Mouse (Mus musculus) forebrain, embryonic 11.5 days (tissue): ENCODE data around the gene Sh3bp4. TPM values are rescaled to one million over a fixed set of nuclear protein-coding genes. Genes with fewer than 3 reads are reported as not detected.

Experiments used
- ATAC-seq: fragments of 200-750 bp; cut with Nextera tagmentation; replicated peaks from 2 replicates; pipeline ENCODE4 v1.8.0; 2017; ENCODE audit warnings: moderate TSS enrichment; ENCODE audit not compliant: low FRiP score
- DNase-seq: peaks from one replicate; pipeline ENCODE4 v3.0.0-alpha.2; 2017; ENCODE audit warnings: low spot score
- H3K27ac ChIP-seq: fragments of 300-500 bp; sonication (generic); 2 replicates; pipeline ENCODE4 v1.5.1; 2014; ENCODE audit warnings: low read depth, low read length
- H3K27me3 ChIP-seq: fragments of 300-500 bp; sonication (generic); 2 replicates; pipeline ENCODE4 v1.6.1; 2014; ENCODE audit warnings: mild to moderate bottlenecking, low read length, mixed read lengths; ENCODE audit not compliant: control insufficient read depth, insufficient read depth
- H3K36me3 ChIP-seq: fragments of 300-500 bp; sonication (generic); 2 replicates; pipeline ENCODE4 v1.6.1; 2014; ENCODE audit warnings: mild to moderate bottlenecking, low read length, moderate library complexity, mixed read lengths; ENCODE audit not compliant: control insufficient read depth, insufficient read depth
- H3K4me1 ChIP-seq: fragments of 300-500 bp; sonication (generic); replicated peaks from 2 replicates; pipeline ENCODE4 v1.6.1; 2014; ENCODE audit warnings: low read length, mixed read lengths; ENCODE audit not compliant: control insufficient read depth, insufficient read depth
- H3K4me2 ChIP-seq: fragments of 300-500 bp; sonication (generic); 2 replicates; pipeline ENCODE4 v1.6.1; 2014; ENCODE audit warnings: low read depth, mild to moderate bottlenecking, low read length, moderate library complexity, mixed read lengths; ENCODE audit not compliant: severe bottlenecking
- H3K4me3 ChIP-seq: fragments of 300-500 bp; sonication (generic); 2 replicates; pipeline ENCODE4 v1.5.1; 2014; ENCODE audit warnings: low read depth, low read length
- H3K9ac ChIP-seq: fragments of 300-500 bp; sonication (generic); 2 replicates; pipeline ENCODE4 v1.6.1; 2014; ENCODE audit warnings: low read length
- H3K9me3 ChIP-seq: fragments of 300-500 bp; sonication (generic); 2 replicates; pipeline ENCODE4 v1.6.1; 2016; ENCODE audit warnings: low read length, mixed read lengths; ENCODE audit not compliant: control insufficient read depth
- WGBS: fragments of 180-500 bp; shearing (Covaris S2); extraction: QIAGEN DNeasy Blood & Tissue Kit; methylation state at CpG from one replicate; pipeline ENCODE4 v1.1.7; 2014; 5-methylcytosine and 5-hydroxymethylcytosine counted together
- polyA plus RNA-seq: library from polyadenylated mRNA; unstranded; fragments of >200 nt; fragmentation: Nextera tagmentation; extraction: Ambion mirVana; gene quantifications from 2 replicates; pipeline ENCODE4 v1.2.1, GENCODE M21; 2014

The Sh3bp4 gene
- polyA plus RNA-seq, 1 experiment from 2014 or later, result 29.3 TPM

DNA sequence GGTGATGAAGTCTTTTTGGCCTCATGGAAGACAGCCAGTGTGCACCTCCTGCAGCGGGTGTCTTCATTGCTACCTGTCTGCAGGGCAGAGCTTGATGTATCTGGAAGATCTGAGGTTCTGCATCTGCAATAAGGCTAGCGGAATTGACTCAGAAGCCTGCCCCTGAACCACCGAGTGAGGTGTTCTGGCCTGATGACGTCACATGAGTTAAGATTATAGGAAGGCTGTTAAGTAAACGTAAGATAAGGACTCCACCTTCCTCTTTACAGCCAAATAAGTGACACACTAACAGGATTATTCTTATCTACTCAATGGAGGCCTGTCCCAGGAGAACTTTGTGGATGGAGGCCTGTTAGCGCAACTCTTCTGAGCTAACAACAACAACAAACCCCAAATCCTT, 4.5 kb downstream of the Sh3bp4 start:
- peaks cover 23% of the 10 kb centered on the region for H3K4me1 ChIP-seq
- WGBS, result 75% methylated on average over 6 of the region's 6 CpGs
- DNase-seq, result no peak
- no peaks in the 10 kb centered on the region for H3K36me3 ChIP-seq
- no peak overlapping the region for H3K4me3 ChIP-seq
- H3K27me3 ChIP-seq, result no peaks in the 10 kb centered on the region
- no peaks in the 10 kb centered on the region for H3K9me3 ChIP-seq
- no peak overlapping the region for H3K4me2 ChIP-seq
- H3K27ac ChIP-seq, result no peak overlapping the region
- H3K9ac ChIP-seq, result no peak overlapping the region
- ATAC-seq, result no peak

DNA sequence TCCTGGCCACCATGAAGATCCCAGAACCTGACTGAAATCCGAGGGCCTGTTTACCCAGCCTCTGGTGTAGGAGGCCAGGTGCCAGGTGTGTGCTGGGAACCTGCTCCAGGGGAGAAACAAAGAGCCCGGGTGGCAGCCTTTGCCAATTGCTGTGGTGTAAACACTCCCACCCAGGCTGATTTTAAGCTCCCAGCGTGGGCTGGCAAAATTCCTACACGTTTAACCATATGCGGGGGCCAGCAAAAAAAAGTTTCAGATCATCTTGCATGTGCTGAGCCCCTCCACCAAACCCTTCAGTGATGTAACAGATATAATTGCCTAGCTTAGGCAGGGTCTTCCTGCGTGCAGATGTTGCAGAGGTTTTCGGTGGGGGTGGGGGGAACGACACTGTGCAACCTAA, 4.9 kb downstream of the Sh3bp4 start:
- H3K9ac ChIP-seq, result no peak overlapping the region
- ATAC-seq (no peak), DNase-seq (no peak)
- 67% methylated on average over 8 of the region's 8 CpGs for WGBS
- no peak overlapping the region for H3K4me3 ChIP-seq
- no peak overlapping the region for H3K4me2 ChIP-seq
- no peaks in the 10 kb centered on the region for H3K27me3 ChIP-seq
- H3K27ac ChIP-seq, result no peak overlapping the region
- H3K36me3 ChIP-seq, result no peaks in the 10 kb centered on the region
- peaks cover 23% of the 10 kb centered on the region for H3K4me1 ChIP-seq
- H3K9me3 ChIP-seq, result no peaks in the 10 kb centered on the region

DNA sequence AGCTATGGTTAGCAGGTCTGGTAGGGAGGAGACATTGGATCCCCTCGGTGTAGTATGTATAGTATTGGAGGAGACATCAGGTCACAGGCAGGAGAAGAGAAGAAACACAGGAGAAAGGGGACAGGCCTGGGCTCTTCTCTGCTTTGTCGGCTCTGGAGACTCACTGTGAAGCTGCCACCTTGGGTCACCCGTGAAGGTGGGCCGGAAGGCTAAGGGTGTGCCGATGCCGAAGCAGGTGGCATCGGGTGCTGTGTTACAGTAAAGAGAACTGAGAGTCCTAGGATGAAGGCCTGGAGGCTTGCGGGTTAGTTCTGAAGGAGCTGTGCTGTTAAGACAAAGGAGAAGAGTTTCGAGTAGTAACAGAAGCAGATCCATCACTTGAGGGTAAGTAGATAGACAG, 6.6 kb downstream of the Sh3bp4 start:
- 85% methylated on average over 9 of the region's 9 CpGs for WGBS
- H3K4me3 ChIP-seq, result no peak overlapping the region
- H3K9me3 ChIP-seq, result no peaks in the 10 kb centered on the region
- no peak overlapping the region for H3K4me2 ChIP-seq
- 0 out of 2 replicates have a peak overlapping the region, but pooled peaks have one; percentile 20 for H3K9ac ChIP-seq
- H3K4me1 ChIP-seq, result peaks cover 18% of the 10 kb centered on the region
- no peaks in the 10 kb centered on the region for H3K27me3 ChIP-seq
- no peaks in the 10 kb centered on the region for H3K36me3 ChIP-seq
- no peak overlapping the region for H3K27ac ChIP-seq
- no peak for ATAC-seq
- DNase-seq, result no peak

DNA sequence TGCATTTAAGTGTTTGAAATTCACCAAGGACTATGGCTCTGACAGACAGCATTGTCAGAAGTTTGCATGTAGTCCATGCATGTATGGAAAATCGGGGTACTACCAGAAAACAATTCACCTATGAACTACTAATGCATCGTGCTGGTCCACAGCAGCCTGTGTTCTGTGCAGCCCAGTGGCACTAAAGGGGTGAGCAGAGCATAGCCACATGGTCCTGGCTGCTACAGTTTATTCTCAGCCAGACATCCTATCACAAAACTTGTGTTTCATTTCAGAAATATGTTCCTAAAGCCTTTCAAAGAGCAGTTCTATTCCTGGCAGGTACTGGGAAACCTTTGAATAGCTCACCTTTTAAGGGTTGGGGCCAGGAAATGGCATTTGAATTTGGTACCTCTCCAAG, 8.0 kb downstream of the Sh3bp4 start:
- no peak for DNase-seq
- no peak for ATAC-seq
- no peaks in the 10 kb centered on the region for H3K9me3 ChIP-seq
- peaks cover 9% of the 10 kb centered on the region; the same call in 1 of the 2 replicates for H3K4me1 ChIP-seq
- no peak overlapping the region for H3K9ac ChIP-seq
- H3K27ac ChIP-seq, result no peak overlapping the region
- H3K4me3 ChIP-seq, result no peak overlapping the region
- no peak overlapping the region for H3K4me2 ChIP-seq
- no peaks in the 10 kb centered on the region for H3K36me3 ChIP-seq
- 74% methylated on average over 2 of the region's 2 CpGs for WGBS
- H3K27me3 ChIP-seq, result no peaks in the 10 kb centered on the region

DNA sequence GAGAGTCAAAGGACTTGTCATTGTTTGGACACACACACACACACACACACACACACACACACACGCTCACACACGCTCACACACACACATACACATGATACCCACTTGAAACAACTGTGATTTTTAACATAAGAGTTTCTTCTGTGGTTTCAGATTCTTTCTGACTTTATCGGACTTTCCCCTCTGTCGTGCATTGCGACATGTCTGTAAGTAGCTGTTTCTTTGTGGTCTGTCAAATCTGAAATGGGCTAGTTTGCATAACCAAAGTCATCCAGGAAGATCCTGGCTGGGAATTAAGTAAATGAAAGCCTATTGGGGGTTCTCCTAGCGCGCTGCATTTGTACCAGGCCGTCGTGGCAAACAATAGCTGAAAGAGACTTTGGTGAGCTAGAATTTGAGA, 8.5 kb downstream of the Sh3bp4 start:
- 16% methylated on average over 9 of the region's 9 CpGs for WGBS
- Histone ChIP-seq H3K9me3 (no peaks in the 10 kb centered on the region), H3K27ac (no peak overlapping the region), H3K4me1 (peaks cover 7% of the 10 kb centered on the region; the same call in 1 of the 2 replicates), H3K4me2 (no peak overlapping the region), H3K36me3 (no peaks in the 10 kb centered on the region), H3K4me3 (no peak overlapping the region), H3K27me3 (no peaks in the 10 kb centered on the region), H3K9ac (no peak overlapping the region)
- DNase-seq (no peak), ATAC-seq (no peak)

DNA sequence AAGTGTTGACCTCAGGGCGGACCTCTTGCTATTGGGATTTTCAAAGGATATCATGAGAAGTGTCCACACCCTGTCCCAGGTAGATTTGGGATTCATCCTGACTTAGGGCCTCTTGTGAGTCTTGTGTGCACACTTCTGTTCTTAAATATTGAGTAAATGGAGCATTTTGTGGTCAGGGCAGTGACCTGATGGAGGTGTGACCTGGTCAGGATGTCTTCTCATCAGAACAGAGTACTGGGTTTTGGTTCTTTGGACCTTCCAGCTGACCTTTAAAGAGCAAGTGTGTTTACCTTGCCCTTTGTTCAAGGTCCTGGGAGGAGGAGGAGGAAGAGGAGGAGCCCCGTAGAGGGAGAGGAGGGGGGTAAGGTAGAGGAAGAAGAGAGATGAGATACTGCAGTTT, 9.0 kb downstream of the Sh3bp4 start:
- H3K9ac ChIP-seq, result no peak overlapping the region
- H3K27ac ChIP-seq, result no peak overlapping the region
- DNase-seq (no peak), ATAC-seq (no peak)
- H3K9me3 ChIP-seq, result no peaks in the 10 kb centered on the region
- H3K4me3 ChIP-seq, result no peak overlapping the region
- H3K4me2 ChIP-seq, result no peak overlapping the region
- no peaks in the 10 kb centered on the region for H3K36me3 ChIP-seq
- peaks cover 7% of the 10 kb centered on the region; the same call in 1 of the 2 replicates for H3K4me1 ChIP-seq
- H3K27me3 ChIP-seq, result no peaks in the 10 kb centered on the region
- 40% methylated on average over 2 of the region's 2 CpGs for WGBS

DNA sequence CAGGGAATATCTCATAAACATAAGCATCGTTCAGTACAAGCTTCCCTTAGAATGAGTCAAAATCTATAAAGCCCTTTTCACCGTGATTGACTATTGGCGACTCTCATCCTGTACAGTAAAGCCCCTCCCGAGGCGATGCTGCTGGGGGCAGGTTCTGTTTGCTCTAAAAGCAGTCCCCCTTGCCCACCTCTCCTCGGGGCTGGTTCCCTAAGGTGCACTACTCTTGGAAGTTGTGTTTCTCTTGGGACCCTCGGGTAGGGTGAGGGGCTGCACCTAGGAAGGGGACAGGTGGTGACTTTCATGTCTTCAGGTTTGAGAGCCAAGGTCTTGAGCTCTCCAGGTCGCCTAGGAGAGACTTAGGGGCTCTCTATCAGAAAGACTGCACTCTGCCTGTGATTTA, 10.2 kb downstream of the Sh3bp4 start:
- WGBS, result 82% methylated on average over 8 of the region's 8 CpGs
- H3K9ac ChIP-seq, result no peak overlapping the region
- DNase-seq (no peak), ATAC-seq (no peak)
- no peak overlapping the region for H3K27ac ChIP-seq
- H3K4me3 ChIP-seq, result no peak overlapping the region
- no peaks in the 10 kb centered on the region for H3K36me3 ChIP-seq
- H3K27me3 ChIP-seq, result no peaks in the 10 kb centered on the region
- H3K4me1 ChIP-seq, result peaks cover 4% of the 10 kb centered on the region; the same call in 1 of the 2 replicates
- no peaks in the 10 kb centered on the region for H3K9me3 ChIP-seq
- H3K4me2 ChIP-seq, result no peak overlapping the region

DNA sequence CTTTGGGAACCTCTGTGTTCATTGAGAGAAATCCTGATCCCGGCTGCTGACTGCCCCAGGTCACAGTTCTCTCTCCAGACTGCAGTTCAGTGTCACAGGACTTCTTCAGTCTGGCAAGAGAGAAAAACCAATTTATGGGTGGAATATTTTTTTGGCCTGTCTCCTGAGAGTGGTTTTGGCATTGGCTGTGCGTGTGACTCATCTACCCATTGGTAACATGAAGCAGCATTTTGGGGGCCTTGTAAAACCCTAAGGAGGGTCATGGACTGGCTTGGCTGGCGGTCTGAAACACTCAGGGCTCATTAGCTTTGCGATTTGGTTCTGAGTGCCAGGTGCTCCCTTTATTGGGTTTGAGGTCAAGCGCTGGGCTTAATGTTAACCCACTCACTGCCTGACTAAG, 10.6 kb downstream of the Sh3bp4 start:
- 73% methylated on average over 5 of the region's 5 CpGs for WGBS
- DNase-seq, result no peak
- H3K9ac ChIP-seq, result no peak overlapping the region
- no peak overlapping the region for H3K4me3 ChIP-seq
- peaks cover 4% of the 10 kb centered on the region; the same call in 1 of the 2 replicates for H3K4me1 ChIP-seq
- no peaks in the 10 kb centered on the region for H3K27me3 ChIP-seq
- H3K4me2 ChIP-seq, result no peak overlapping the region
- H3K36me3 ChIP-seq, result no peaks in the 10 kb centered on the region
- no peak for ATAC-seq
- no peaks in the 10 kb centered on the region for H3K9me3 ChIP-seq
- no peak overlapping the region for H3K27ac ChIP-seq

DNA sequence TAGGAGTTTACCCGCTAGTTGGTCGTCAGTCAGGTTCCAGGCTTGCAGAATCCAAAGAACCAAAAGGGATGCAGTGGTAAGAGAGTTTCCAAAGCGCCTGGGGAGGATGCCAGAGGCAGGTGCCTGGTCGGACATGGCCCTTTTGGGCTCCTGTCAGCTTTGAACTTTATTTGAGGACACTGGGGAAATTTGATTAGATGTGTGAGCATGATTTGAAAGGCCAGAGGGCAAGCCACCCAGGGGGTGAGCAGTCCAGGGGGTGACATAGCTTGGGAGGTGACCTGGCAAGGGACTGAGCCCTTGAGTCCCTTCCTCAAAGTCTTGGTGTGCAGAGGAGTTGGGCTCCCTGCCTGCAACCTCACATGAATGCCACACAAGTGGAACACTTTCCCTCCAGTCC, 11.2 kb downstream of the Sh3bp4 start:
- WGBS, result 80% methylated on average over 4 of the region's 4 CpGs
- Histone ChIP-seq H3K27ac (no peak overlapping the region), H3K4me1 (peaks cover 4% of the 10 kb centered on the region; the same call in 1 of the 2 replicates), H3K9ac (no peak overlapping the region), H3K4me2 (no peak overlapping the region), H3K9me3 (no peaks in the 10 kb centered on the region), H3K27me3 (no peaks in the 10 kb centered on the region), H3K4me3 (no peak overlapping the region), H3K36me3 (no peaks in the 10 kb centered on the region)
- no peak for ATAC-seq
- DNase-seq, result no peak
